Mouse (Mus musculus): ENCODE results near the gene Calm5.
A peak's percentile ranks its signal among the peaks of the same experiment; 100 is the strongest.
"Not testable (repeated sequence)": the region's sequence is repeated elsewhere in the genome, so short reads cannot be mapped to it uniquely, and the experiment has no call there.

Calm5 gene

GRCm38 (mm10) chr13:3853648-3854333 lies at the start of gene Calm5:
Gene Calm5 (plus strand): TSS chr13:3854173.
- not testable (repeated sequence) for DNase-seq

GRCm38 (mm10) chr13:3804186-3804585 lies 49.8 kb upstream of the Calm5 start, which contains the start of gene Calml3:
Gene Calml3 (minus strand): TSS chr13:3804316.
- no peak for DNase-seq

- peak; percentile 46 for DNase-seq
Measured at GRCm38 (mm10) chr13:3805132-3805531, 48.8 kb upstream of the Calm5 start.

- DNase-seq: peak; percentile 21
Measured at GRCm38 (mm10) chr13:3805638-3806037, 48.3 kb upstream of the Calm5 start.

GRCm38 (mm10) chr13:3807131-3807827 lies 46.7 kb upstream of the Calm5 start:
- no peak for DNase-seq

- no peak for DNase-seq
Measured at GRCm38 (mm10) chr13:3818012-3818739, 35.8 kb upstream of the Calm5 start.

- no peak for DNase-seq
Measured at GRCm38 (mm10) chr13:3818740-3819076, 35.3 kb upstream of the Calm5 start.

GRCm38 (mm10) chr13:3822105-3822504 lies 31.9 kb upstream of the Calm5 start:
- no peak for DNase-seq

- DNase-seq: no peak
Measured at GRCm38 (mm10) chr13:3825726-3826125, 28.2 kb upstream of the Calm5 start.

GRCm38 (mm10) chr13:3831546-3831945 lies 22.4 kb upstream of the Calm5 start:
- DNase-seq: no peak

- peak; percentile 14 for DNase-seq
Measured at GRCm38 (mm10) chr13:3831994-3832393, 22.0 kb upstream of the Calm5 start.

- no peak for DNase-seq
Measured at GRCm38 (mm10) chr13:3832450-3832849, 21.5 kb upstream of the Calm5 start.

GRCm38 (mm10) chr13:3833644-3834043 lies 20.3 kb upstream of the Calm5 start:
- not testable (repeated sequence) for DNase-seq

GRCm38 (mm10) chr13:3837312-3837807 lies 16.6 kb upstream of the Calm5 start, which contains the start of gene Calm4:
Gene Calm4 (plus strand): TSS chr13:3837757.
- DNase-seq: not testable (repeated sequence)

GRCm38 (mm10) chr13:3840662-3841061 lies 13.3 kb upstream of the Calm5 start:
- not testable (repeated sequence) for DNase-seq

GRCm38 (mm10) chr13:3850330-3850729 lies 3.6 kb upstream of the Calm5 start:
- no peak for DNase-seq

GRCm38 (mm10) chr13:3854856-3855255 lies 883 bp downstream of the Calm5 start:
- DNase-seq: no peak

GRCm38 (mm10) chr13:3856252-3856651 lies 2.3 kb downstream of the Calm5 start:
- no peak for DNase-seq

- no peak for DNase-seq
Measured at GRCm38 (mm10) chr13:3861251-3861650, 7.3 kb downstream of the Calm5 start.

- DNase-seq: no peak
Measured at GRCm38 (mm10) chr13:3862325-3862724, 8.4 kb downstream of the Calm5 start.

- no peak for DNase-seq
Measured at GRCm38 (mm10) chr13:3862922-3863580, 9.1 kb downstream of the Calm5 start.

GRCm38 (mm10) chr13:3865648-3866354 lies 11.8 kb downstream of the Calm5 start:
- peak; percentile 35 for DNase-seq

Measured in lung, postnatal 10 days (tissue).